Mouse (Mus musculus) erythroblast, embryonic 14.5 days (primary cell): ENCODE results near the gene Msl1.

ENCODE experiments used
- GATA1 ChIP-seq: IDR thresholded peaks from 2 replicates; pipeline ENCODE4 v1.6.1; 2012; ENCODE audit warnings: low read length, inconsistent platforms, mixed read lengths
- TAL1 ChIP-seq: IDR thresholded peaks from 3 replicates; pipeline ENCODE4 v1.6.1; 2012; ENCODE audit warnings: low read length, inconsistent platforms, mixed read lengths

GRCm38 (mm10) chr11:98749716-98750115 is 45.6 kb upstream of the Msl1 start:
- TF ChIP-seq TAL1 (no peak), GATA1 (no peak)
